Mouse (Mus musculus) embryonic facial prominence, embryonic 13.5 days (tissue): Measurements from ENCODE around the gene Atp6v1f. TPM values are rescaled to one million over a fixed set of nuclear protein-coding genes. Genes with fewer than 3 reads are reported as not detected.
A peak's percentile ranks its signal among the peaks of the same experiment; 100 is the strongest.

Source experiments
- ATAC-seq: fragments of 200-750 bp; cut with Nextera tagmentation; 2 replicates; pipeline ENCODE4 v1.8.0; 2017; ENCODE audit warnings: low read depth; ENCODE audit not compliant: insufficient number of reproducible peaks, insufficient read depth, low FRiP score, low TSS enrichment
- H3K27ac ChIP-seq: fragments of 300-500 bp; sonication (generic); 2 replicates; pipeline ENCODE4 v1.5.1; 2015; ENCODE audit warnings: moderate library complexity, mild to moderate bottlenecking, inconsistent platforms
- H3K27me3 ChIP-seq: fragments of 300-500 bp; sonication (generic); 2 replicates; pipeline ENCODE4 v1.6.1; 2015; ENCODE audit warnings: mild to moderate bottlenecking, inconsistent platforms
- H3K36me3 ChIP-seq: fragments of 300-500 bp; sonication (generic); 2 replicates; pipeline ENCODE4 v1.6.1; 2015; ENCODE audit warnings: mild to moderate bottlenecking, inconsistent platforms
- H3K4me1 ChIP-seq: fragments of 300-500 bp; sonication (generic); 2 replicates; pipeline ENCODE4 v1.6.1; 2015; ENCODE audit warnings: inconsistent platforms
- H3K4me2 ChIP-seq: fragments of 300-500 bp; sonication (generic); 2 replicates; pipeline ENCODE4 v1.6.1; 2015; ENCODE audit warnings: moderate library complexity, mild to moderate bottlenecking, inconsistent platforms
- H3K4me3 ChIP-seq: fragments of 300-500 bp; sonication (generic); 2 replicates; pipeline ENCODE4 v1.5.1; 2015; ENCODE audit warnings: mild to moderate bottlenecking, inconsistent platforms
- H3K9ac ChIP-seq: fragments of 300-500 bp; sonication (generic); 2 replicates; pipeline ENCODE4 v1.6.1; 2015; ENCODE audit warnings: mild to moderate bottlenecking, inconsistent platforms
- H3K9me3 ChIP-seq: fragments of 300-500 bp; sonication (generic); 2 replicates; pipeline ENCODE4 v1.6.1; 2016; ENCODE audit warnings: inconsistent platforms
- WGBS: fragments of 180-500 bp; shearing (Covaris S2); methylation state at CpG from one replicate; pipeline ENCODE4 v1.1.7; 2015; ENCODE audit warnings: mixed read lengths; 5-methylcytosine and 5-hydroxymethylcytosine counted together
- polyA plus RNA-seq: library from polyadenylated mRNA; unstranded; fragments of >200 nt; fragmentation: Nextera tagmentation; extraction: Ambion mirVana; gene quantifications from 2 replicates; pipeline ENCODE4 v1.2.1, GENCODE M21; 2015

Gene Atp6v1f
- polyA plus RNA-seq = 221 and 233 TPM in 2 replicates

GRCm38 (mm10) chr6:29467583-29468354, at the start of gene Atp6v1f:
Gene Atp6v1f (plus strand): TSS chr6:29467718.
- H3K27me3 ChIP-seq = no peaks in the 10 kb centered on the region
- peak within 1 kb of the TSS; percentile 82 for H3K4me2 ChIP-seq
- H3K9me3 ChIP-seq = no peaks in the 10 kb centered on the region
- H3K4me3 ChIP-seq = peak within 1 kb of the TSS; percentile 76
- H3K9ac ChIP-seq = peak within 1 kb of the TSS; percentile 84
- peaks cover 8% of the 10 kb centered on the region for H3K4me1 ChIP-seq
- ATAC-seq = peak; percentile 91
- peak within 1 kb of the TSS; percentile 51; the same call in 1 of the 2 replicates for H3K27ac ChIP-seq
- WGBS = under 1% methylated on average over 39 of the region's 39 CpGs
- peaks cover 26% of the 10 kb centered on the region for H3K36me3 ChIP-seq

- H3K27ac ChIP-seq = no peak overlapping the region
- no peak for ATAC-seq
- H3K9me3 ChIP-seq = no peaks in the 10 kb centered on the region
- H3K36me3 ChIP-seq = peaks cover 31% of the 10 kb centered on the region
- no peaks in the 10 kb centered on the region for H3K4me1 ChIP-seq
- H3K4me2 ChIP-seq = no peak overlapping the region
- no peak overlapping the region for H3K4me3 ChIP-seq
- H3K27me3 ChIP-seq = no peaks in the 10 kb centered on the region
- 94% methylated on average over 2 of the region's 2 CpGs for WGBS
- no peak overlapping the region for H3K9ac ChIP-seq
Measured at GRCm38 (mm10) chr6:29420596-29420995, 46.9 kb upstream of the Atp6v1f start.

- no peak for ATAC-seq
- Histone ChIP-seq H3K27me3 (no peaks in the 10 kb centered on the region), H3K9ac (no peak overlapping the region), H3K27ac (no peak overlapping the region), H3K4me1 (no peaks in the 10 kb centered on the region), H3K9me3 (no peaks in the 10 kb centered on the region), H3K36me3 (peaks cover 4% of the 10 kb centered on the region; the same call in 1 of the 2 replicates), H3K4me2 (no peak overlapping the region), H3K4me3 (no peak overlapping the region)
- 87% methylated on average over 8 of the region's 8 CpGs for whole genome bisulfite sequencing
Measured at GRCm38 (mm10) chr6:29425118-29425517, 42.4 kb upstream of the Atp6v1f start.

- no peak overlapping the region for H3K9ac ChIP-seq
- H3K9me3 ChIP-seq = no peaks in the 10 kb centered on the region
- H3K27me3 ChIP-seq = peaks cover 3% of the 10 kb centered on the region; the same call in 1 of the 2 replicates
- H3K27ac ChIP-seq = no peak overlapping the region
- H3K4me3 ChIP-seq = no peak overlapping the region
- WGBS = 71% methylated on average over 6 of the region's 6 CpGs
- no peak for ATAC-seq
- H3K4me1 ChIP-seq = peaks cover 9% of the 10 kb centered on the region
- no peaks in the 10 kb centered on the region for H3K36me3 ChIP-seq
- H3K4me2 ChIP-seq = no peak overlapping the region
Measured at GRCm38 (mm10) chr6:29426331-29426730, 41.2 kb upstream of the Atp6v1f start.

GRCm38 (mm10) chr6:29428171-29428570, 39.3 kb upstream of the Atp6v1f start:
- Histone ChIP-seq H3K4me2 (no peak overlapping the region), H3K27ac (no peak overlapping the region), H3K4me1 (peaks cover 23% of the 10 kb centered on the region), H3K36me3 (no peaks in the 10 kb centered on the region), H3K9ac (no peak overlapping the region), H3K9me3 (no peaks in the 10 kb centered on the region), H3K27me3 (peaks cover 20% of the 10 kb centered on the region), H3K4me3 (no peak overlapping the region)
- no peak for ATAC-seq
- WGBS = 58% methylated on average over 4 of the region's 4 CpGs

- Histone ChIP-seq H3K4me3 (no peak overlapping the region), H3K27ac (no peak overlapping the region; the same call in 1 of the 2 replicates), H3K27me3 (peaks cover 36% of the 10 kb centered on the region), H3K36me3 (no peaks in the 10 kb centered on the region), H3K4me2 (no peak overlapping the region), H3K9me3 (no peaks in the 10 kb centered on the region), H3K9ac (0 out of 2 replicates have a peak overlapping the region, but pooled peaks have one; percentile 3), H3K4me1 (peaks cover 49% of the 10 kb centered on the region)
- 47% methylated on average over 15 of the region's 15 CpGs for WGBS
- ATAC-seq = no peak
Measured at GRCm38 (mm10) chr6:29430681-29431420, 36.7 kb upstream of the Atp6v1f start.

- peaks cover 36% of the 10 kb centered on the region for H3K27me3 ChIP-seq
- no peak overlapping the region for H3K4me3 ChIP-seq
- H3K27ac ChIP-seq = peak overlapping the region; percentile 34; the same call in 1 of the 2 replicates
- 21% methylated on average over 5 of the region's 5 CpGs for WGBS
- ATAC-seq = no peak
- peaks cover 56% of the 10 kb centered on the region for H3K4me1 ChIP-seq
- no peaks in the 10 kb centered on the region for H3K36me3 ChIP-seq
- no peak overlapping the region for H3K9ac ChIP-seq
- H3K9me3 ChIP-seq = no peaks in the 10 kb centered on the region
- no peak overlapping the region for H3K4me2 ChIP-seq
Measured at GRCm38 (mm10) chr6:29431473-29431872, 36.0 kb upstream of the Atp6v1f start.

- no peaks in the 10 kb centered on the region for H3K36me3 ChIP-seq
- no peak overlapping the region; the same call in 1 of the 2 replicates for H3K4me2 ChIP-seq
- 25% methylated on average over 3 of the region's 3 CpGs for WGBS
- no peak overlapping the region for H3K9ac ChIP-seq
- ATAC-seq = no peak
- peaks cover 36% of the 10 kb centered on the region for H3K27me3 ChIP-seq
- no peak overlapping the region for H3K4me3 ChIP-seq
- H3K27ac ChIP-seq = peak overlapping the region; percentile 48; the same call in 1 of the 2 replicates
- peaks cover 63% of the 10 kb centered on the region for H3K4me1 ChIP-seq
- H3K9me3 ChIP-seq = no peaks in the 10 kb centered on the region
Measured at GRCm38 (mm10) chr6:29432156-29432555, 35.4 kb upstream of the Atp6v1f start.

GRCm38 (mm10) chr6:29432676-29433037, 34.9 kb upstream of the Atp6v1f start:
- H3K4me1 ChIP-seq = peaks cover 65% of the 10 kb centered on the region
- peaks cover 36% of the 10 kb centered on the region for H3K27me3 ChIP-seq
- H3K4me3 ChIP-seq = peak overlapping the region; percentile 60
- no peaks in the 10 kb centered on the region for H3K36me3 ChIP-seq
- H3K9ac ChIP-seq = peak overlapping the region; percentile 79
- ATAC-seq = no peak
- H3K27ac ChIP-seq = no peak overlapping the region
- no peaks in the 10 kb centered on the region for H3K9me3 ChIP-seq
- peak overlapping the region; percentile 86 for H3K4me2 ChIP-seq

GRCm38 (mm10) chr6:29433038-29433803, 34.3 kb upstream of the Atp6v1f start, which contains the start of gene Flnc:
Gene Flnc (plus strand): TSS chr6:29433256.
- peak within 1 kb of the TSS; percentile 88 for H3K27ac ChIP-seq
- WGBS = under 1% methylated on average over 72 of the region's 77 CpGs
- H3K9ac ChIP-seq = peak within 1 kb of the TSS; percentile 79
- peaks cover 65% of the 10 kb centered on the region for H3K4me1 ChIP-seq
- peaks cover 36% of the 10 kb centered on the region for H3K27me3 ChIP-seq
- H3K4me3 ChIP-seq = peak within 1 kb of the TSS; percentile 60
- H3K36me3 ChIP-seq = peaks cover 3% of the 10 kb centered on the region; the same call in 1 of the 2 replicates
- peak; percentile 45; the same call in 1 of the 2 replicates for ATAC-seq
- peak within 1 kb of the TSS; percentile 86 for H3K4me2 ChIP-seq
- no peaks in the 10 kb centered on the region for H3K9me3 ChIP-seq
